Mouse (Mus musculus) stomach, postnatal 0 days (tissue): Measurements from ENCODE around the gene Lmntd1. TPM values are rescaled to one million over a fixed set of nuclear protein-coding genes. Genes with fewer than 3 reads are reported as not detected.

ENCODE experiments used
- ATAC-seq: fragments of 200-750 bp; cut with Nextera tagmentation; 2 replicates; pipeline ENCODE4 v1.8.0; 2017; ENCODE audit not compliant: low FRiP score, low TSS enrichment
- DNase-seq: peaks from one replicate; pipeline ENCODE4 v3.0.0-alpha.2; 2016; ENCODE audit warnings: low spot score
- H3K27ac ChIP-seq: fragments of 300-500 bp; sonication (generic); replicated peaks from 2 replicates; pipeline ENCODE4 v1.5.1; 2014; ENCODE audit warnings: mild to moderate bottlenecking, control low read depth
- H3K27me3 ChIP-seq: fragments of 300-500 bp; sonication (generic); 2 replicates; pipeline ENCODE4 v1.6.1; 2014; ENCODE audit warnings: low read length; ENCODE audit not compliant: control insufficient read depth, insufficient read depth
- H3K36me3 ChIP-seq: fragments of 300-500 bp; sonication (generic); 2 replicates; pipeline ENCODE4 v1.6.1; 2014; ENCODE audit warnings: low read length, mixed read lengths; ENCODE audit not compliant: control insufficient read depth, insufficient read depth
- H3K4me1 ChIP-seq: fragments of 300-500 bp; sonication (generic); replicated peaks from 2 replicates; pipeline ENCODE4 v1.6.1; 2014; ENCODE audit warnings: antibody characterized with exemption; ENCODE audit not compliant: control insufficient read depth, insufficient read depth
- H3K4me2 ChIP-seq: fragments of 300-500 bp; sonication (generic); replicated peaks from 2 replicates; pipeline ENCODE4 v1.6.1; 2014; ENCODE audit warnings: low read depth, mild to moderate bottlenecking, control low read depth, moderate library complexity
- H3K4me3 ChIP-seq: fragments of 300-500 bp; sonication (generic); 2 replicates; pipeline ENCODE4 v1.5.1; 2014; ENCODE audit warnings: low read depth, low read length, control low read depth
- H3K9ac ChIP-seq: fragments of 300-500 bp; sonication (generic); 2 replicates; pipeline ENCODE4 v1.6.1; 2014; ENCODE audit warnings: mild to moderate bottlenecking, low read length, control low read depth, mixed read lengths
- H3K9me3 ChIP-seq: fragments of 300-500 bp; sonication (generic); 2 replicates; pipeline ENCODE4 v1.6.1; 2016; ENCODE audit warnings: low read length; ENCODE audit not compliant: control insufficient read depth
- CTCF ChIP-seq: IDR thresholded peaks from 2 replicates; pipeline ENCODE4 v1.5.1; 2016; ENCODE audit warnings: antibody characterized with exemption, low read depth, mild to moderate bottlenecking, moderate library complexity
- EP300 ChIP-seq: optimal IDR thresholded peaks from 2 replicates; pipeline ENCODE3; 2016; ENCODE audit warnings: antibody characterized with exemption
- WGBS: fragments of 180-500 bp; shearing (Covaris S2); extraction: QIAGEN DNeasy Blood & Tissue Kit; methylation state at CpG from one replicate; pipeline ENCODE4 v1.1.7; 2014; 5-methylcytosine and 5-hydroxymethylcytosine counted together
- polyA plus RNA-seq: library from polyadenylated mRNA; unstranded; fragments of >200 nt; fragmentation: Nextera tagmentation; extraction: Ambion mirVana; gene quantifications from 2 replicates; pipeline ENCODE4 v1.2.1, GENCODE M21; 2015

The Lmntd1 gene
- polyA plus RNA-seq, 1 experiment from 2014 or later: 0.16 TPM

- H3K4me1 ChIP-seq: no peaks in the 10 kb centered on the region
- peak overlapping the region; percentile 35; the same call in 1 of the 2 replicates for H3K27ac ChIP-seq
- no peak for DNase-seq
- WGBS: 77% methylated on average over 17 of the region's 17 CpGs
- ATAC-seq: no peak
- TF ChIP-seq EP300 (no peak), CTCF (no peak)
- no peaks in the 10 kb centered on the region for H3K9me3 ChIP-seq
- no peaks in the 10 kb centered on the region for H3K27me3 ChIP-seq
- no peak overlapping the region for H3K9ac ChIP-seq
- no peaks in the 10 kb centered on the region for H3K36me3 ChIP-seq
- no peak overlapping the region for H3K4me2 ChIP-seq
- H3K4me3 ChIP-seq: no peak overlapping the region
Observed at GRCm38 (mm10) chr6:145482656-145483317, 131.3 kb downstream of the Lmntd1 start.

DNA sequence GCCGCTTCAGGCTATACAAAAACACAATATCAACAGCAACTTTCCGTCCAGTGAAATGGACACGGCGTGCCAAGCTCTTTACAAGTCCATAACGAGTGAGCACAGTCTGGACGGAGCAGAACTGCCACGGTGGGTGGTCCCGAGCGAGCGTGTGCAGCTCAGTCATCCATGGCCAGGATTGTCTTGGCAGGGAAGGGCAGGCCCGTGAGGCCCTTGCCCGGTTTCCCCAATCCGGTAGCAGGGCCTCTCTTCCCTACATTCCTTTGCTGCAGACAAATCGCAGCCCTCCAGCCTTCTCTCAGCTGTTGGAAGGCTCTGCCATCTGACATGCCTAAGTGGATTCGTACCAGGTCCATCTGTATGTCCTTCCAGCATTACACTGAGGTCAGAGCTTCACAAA lies 132.2 kb downstream of the Lmntd1 start:
- peak; percentile 84; the same call in 1 of the 2 replicates for ATAC-seq
- Histone ChIP-seq H3K9ac (no peak overlapping the region), H3K27me3 (no peaks in the 10 kb centered on the region; the same call in 1 of the 2 replicates), H3K4me3 (no peak overlapping the region), H3K4me2 (no peak overlapping the region), H3K4me1 (no peaks in the 10 kb centered on the region), H3K36me3 (no peaks in the 10 kb centered on the region), H3K9me3 (no peaks in the 10 kb centered on the region), H3K27ac (peak overlapping the region; percentile 1; the same call in 1 of the 2 replicates)
- TF ChIP-seq EP300 (no peak), CTCF (no peak)
- WGBS: 44% methylated on average over 15 of the region's 15 CpGs
- DNase-seq: peak; percentile 47

DNA sequence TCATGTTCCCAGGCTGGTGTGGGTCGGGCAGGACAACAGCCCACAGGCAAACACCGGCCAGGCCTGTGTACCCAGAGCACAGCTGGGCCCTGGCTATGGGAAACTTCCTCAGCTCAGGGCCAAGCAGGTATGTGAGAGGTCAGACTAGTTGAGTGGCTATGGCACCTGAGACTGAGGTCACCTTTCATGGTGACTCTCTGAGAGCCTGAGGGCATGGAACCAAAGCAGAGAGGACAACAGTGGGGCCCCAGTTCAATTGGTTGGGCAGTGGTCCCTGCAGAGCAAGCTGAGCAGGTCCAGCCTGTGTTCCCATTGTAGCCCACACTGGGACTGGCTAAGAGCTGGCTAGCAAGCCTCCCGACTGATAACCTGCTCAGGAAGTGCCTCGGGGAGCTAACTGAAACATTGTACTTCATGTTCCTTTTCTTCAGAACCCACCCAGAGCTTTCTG lies 135.3 kb downstream of the Lmntd1 start:
- H3K4me3 ChIP-seq: no peak overlapping the region
- H3K4me1 ChIP-seq: no peaks in the 10 kb centered on the region
- H3K36me3 ChIP-seq: no peaks in the 10 kb centered on the region
- H3K27me3 ChIP-seq: no peaks in the 10 kb centered on the region; the same call in 1 of the 2 replicates
- DNase-seq: no peak
- TF ChIP-seq CTCF (no peak), EP300 (no peak)
- no peaks in the 10 kb centered on the region for H3K9me3 ChIP-seq
- H3K4me2 ChIP-seq: no peak overlapping the region
- ATAC-seq: no peak
- H3K9ac ChIP-seq: no peak overlapping the region
- WGBS: 69% methylated on average over 4 of the region's 4 CpGs
- H3K27ac ChIP-seq: no peak overlapping the region

- H3K9ac ChIP-seq: no peak overlapping the region
- no peak for ATAC-seq
- no peak for TF ChIP-seq CTCF
- TF ChIP-seq EP300: no peak
Observed at GRCm38 (mm10) chr6:145477367-145477905, 136.7 kb downstream of the Lmntd1 start.

DNA sequence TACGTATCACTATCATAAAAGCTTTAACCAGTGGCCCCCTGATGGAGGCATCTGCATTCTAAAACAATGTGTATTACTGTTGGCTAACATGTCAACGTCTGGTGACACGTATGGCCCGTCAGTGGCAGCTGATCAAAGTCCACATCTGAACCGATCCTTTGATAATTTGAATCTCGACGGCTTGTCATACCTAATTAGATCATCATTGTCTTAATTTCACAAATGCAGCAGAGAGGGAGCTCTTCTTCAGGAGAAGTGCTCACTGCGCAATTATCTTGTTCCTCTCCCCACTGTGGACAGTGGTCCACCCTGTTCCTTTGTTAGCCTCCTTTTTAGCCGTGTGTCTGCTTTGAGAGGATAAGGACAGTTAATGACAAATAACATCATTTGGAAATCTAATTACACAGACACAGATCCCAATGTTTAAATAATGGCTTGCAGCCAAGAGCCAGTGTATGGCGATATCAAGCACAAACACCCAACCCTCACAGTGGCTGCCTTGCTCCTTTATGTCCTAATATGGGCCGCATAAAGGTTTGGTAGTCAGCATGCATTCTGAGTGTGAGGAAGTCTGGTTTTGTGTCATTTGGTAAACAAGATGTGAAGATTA lies 142.4 kb downstream of the Lmntd1 start:
- Histone ChIP-seq H3K4me3 (no peak overlapping the region), H3K9ac (no peak overlapping the region), H3K36me3 (no peaks in the 10 kb centered on the region), H3K4me2 (no peak overlapping the region), H3K9me3 (no peaks in the 10 kb centered on the region), H3K27me3 (no peaks in the 10 kb centered on the region), H3K4me1 (no peaks in the 10 kb centered on the region), H3K27ac (no peak overlapping the region)
- 62% methylated on average over 11 of the region's 11 CpGs for WGBS
- no peak for DNase-seq
- ATAC-seq: no peak
- TF ChIP-seq CTCF (no peak), EP300 (no peak)

More at GRCm38 (mm10) chr6:145477367-145477905, 136.7 kb downstream of the Lmntd1 start:
- Histone ChIP-seq H3K36me3 (no peaks in the 10 kb centered on the region), H3K4me1 (no peaks in the 10 kb centered on the region), H3K27me3 (no peaks in the 10 kb centered on the region; the same call in 1 of the 2 replicates), H3K4me2 (no peak overlapping the region), H3K27ac (no peak overlapping the region), H3K9me3 (no peaks in the 10 kb centered on the region), H3K4me3 (no peak overlapping the region)
- 71% methylated on average over 10 of the region's 10 CpGs for WGBS
- DNase-seq: no peak
